Mouse (Mus musculus) urinary bladder, postnatal 25 days (tissue): ENCODE measurements around the gene Rnf5.
A peak's percentile ranks its signal among the peaks of the same experiment; 100 is the strongest.

Experiments
- DNase-seq: peaks from one replicate; pipeline ENCODE4 v3.0.0; 2022; ENCODE audit warnings: low spot score

Rnf5 gene

GRCm38 (mm10) chr17:34605609-34606008, 2.1 kb upstream of the Rnf5 start:
- DNase-seq, result peak; percentile 95

GRCm38 (mm10) chr17:34604511-34605237, 1.2 kb upstream of the Rnf5 start:
- peak; percentile 38 for DNase-seq

DNA sequence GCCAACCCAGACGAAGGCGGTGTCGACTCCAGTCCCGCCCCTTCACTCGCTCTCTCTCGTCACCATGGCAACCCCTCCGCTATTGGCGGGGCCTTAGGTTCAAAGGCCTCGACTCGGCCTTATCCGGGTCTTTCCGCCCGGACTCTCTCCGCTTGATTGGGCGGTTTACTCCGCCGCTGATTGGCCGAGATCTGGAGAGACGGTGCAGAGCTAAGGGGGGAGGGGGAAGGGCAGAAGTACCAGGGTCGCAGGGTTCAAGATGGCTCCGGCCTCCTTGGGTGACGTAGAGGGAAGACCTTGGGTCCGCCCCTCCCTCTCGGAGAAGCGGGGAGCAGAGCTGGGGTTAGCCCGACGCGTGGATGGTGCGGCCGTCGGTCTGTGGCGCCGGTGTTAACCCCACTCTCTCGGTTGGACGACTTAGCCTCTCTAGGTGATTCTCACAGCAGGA, 595 bp upstream of the Rnf5 start, which contains the start of gene Agpat1:
Gene Agpat1 (plus strand): TSS at position 202 of the 448 bp plus-strand sequence.
- DNase-seq, result peak; percentile 96

- DNase-seq, result no peak
Measured at GRCm38 (mm10) chr17:34601796-34602195, 1.7 kb downstream of the Rnf5 start.

DNA sequence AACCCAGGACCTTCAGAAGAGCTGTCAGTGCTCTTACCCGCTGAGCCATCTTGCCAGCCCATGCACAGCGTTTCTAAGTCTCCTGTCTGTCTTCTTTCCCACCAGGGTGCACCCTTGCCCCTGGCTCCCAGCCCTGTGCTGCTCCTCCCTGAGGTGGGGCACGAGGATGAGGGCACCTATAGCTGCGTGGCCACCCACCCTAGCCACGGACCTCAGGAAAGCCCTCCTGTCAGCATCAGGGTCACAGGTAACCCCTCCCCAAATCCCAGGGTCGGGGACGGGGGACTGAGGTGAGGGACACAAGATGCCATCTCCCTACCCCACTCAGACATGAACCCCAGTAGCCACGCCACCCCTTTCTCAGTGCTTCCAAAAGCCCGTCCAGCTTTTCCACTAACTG, 3.6 kb downstream of the Rnf5 start:
- DNase-seq, result no peak

DNA sequence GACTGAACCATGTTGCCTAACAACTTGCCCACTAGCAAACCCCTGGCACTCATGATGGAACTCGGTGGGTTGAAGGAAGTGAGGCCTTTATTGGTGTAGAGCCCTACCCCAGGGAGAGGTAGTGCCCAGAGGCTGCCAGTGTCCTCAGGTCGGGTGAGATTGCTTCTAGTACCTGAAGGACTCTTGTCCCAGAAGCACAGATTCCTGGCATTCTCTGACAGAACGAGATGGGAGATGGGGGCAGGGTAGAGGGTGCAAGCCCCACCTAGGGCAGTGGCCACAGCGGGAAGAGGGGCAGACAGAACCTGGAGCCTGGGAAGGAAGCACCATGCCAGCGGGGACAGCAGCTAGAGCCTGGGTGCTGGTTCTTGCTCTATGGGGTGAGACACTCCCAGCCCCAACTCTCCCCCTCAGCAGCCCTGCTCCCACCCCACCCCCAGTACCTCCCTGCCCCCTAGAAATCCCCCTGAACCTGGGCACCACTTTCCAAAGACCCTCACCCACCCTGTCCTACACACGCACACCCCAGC, 5.9 kb downstream of the Rnf5 start, which contains the start of gene Ager:
Gene Ager (plus strand): TSS at position 297 of the 530 bp plus-strand sequence.
- DNase-seq, result no peak

DNA sequence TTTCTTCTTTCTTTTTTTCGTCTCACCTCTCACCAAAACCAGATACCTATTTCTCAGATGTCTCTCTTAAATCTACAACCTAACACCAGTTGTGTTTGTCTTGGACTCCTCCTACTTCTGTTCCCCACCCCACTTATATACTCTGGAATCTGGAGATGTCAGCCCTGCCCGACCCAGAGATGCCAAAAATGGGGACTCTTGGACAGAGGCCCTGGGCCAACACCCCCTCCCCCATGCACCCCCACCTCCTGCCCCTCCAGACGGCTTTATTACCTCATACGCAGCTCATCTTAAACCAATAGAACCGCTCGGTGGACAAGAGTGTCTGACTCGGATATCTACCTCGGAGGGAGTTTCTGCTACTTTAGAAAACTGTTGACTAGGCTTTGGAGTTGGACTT, 7.4 kb downstream of the Rnf5 start:
- no peak for DNase-seq

DNA sequence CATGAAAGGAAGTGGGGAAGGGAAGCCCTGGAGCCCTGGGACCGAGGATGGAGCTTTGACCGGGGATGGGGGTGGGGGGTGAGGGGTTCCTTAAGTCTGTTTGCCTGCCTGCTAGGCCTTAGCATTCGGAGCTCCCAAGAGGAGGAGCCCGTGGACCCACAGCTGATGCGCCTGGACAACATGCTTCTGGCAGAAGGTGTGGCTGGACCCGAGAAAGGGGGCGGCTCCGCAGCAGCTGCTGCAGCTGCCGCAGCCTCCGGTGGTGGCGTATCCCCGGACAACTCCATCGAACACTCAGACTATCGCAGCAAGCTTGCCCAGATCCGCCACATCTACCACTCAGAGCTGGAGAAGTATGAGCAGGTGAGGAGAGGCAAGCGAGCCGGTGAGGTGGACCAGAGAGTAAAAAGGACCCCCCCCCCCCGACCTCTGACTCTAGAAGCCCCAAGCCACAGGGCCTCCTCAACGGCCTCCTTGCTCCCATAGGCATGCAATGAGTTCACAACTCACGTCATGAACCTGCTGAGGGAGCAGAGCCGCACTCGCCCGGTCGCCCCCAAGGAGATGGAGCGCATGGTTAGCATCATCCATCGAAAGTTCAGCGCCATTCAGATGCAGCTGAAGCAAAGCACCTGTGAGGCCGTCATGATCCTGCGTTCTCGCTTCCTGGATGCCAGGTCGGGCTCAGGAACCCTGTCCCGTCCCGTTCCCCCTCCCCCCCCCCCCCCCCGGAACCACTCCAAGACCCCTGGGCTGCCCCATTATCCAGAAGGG, 9.6 kb downstream of the Rnf5 start:
- DNase-seq, result no peak

GRCm38 (mm10) chr17:34592581-34593549, 10.6 kb downstream of the Rnf5 start:
- DNase-seq, result no peak

GRCm38 (mm10) chr17:34591994-34592375, 11.5 kb downstream of the Rnf5 start:
- DNase-seq, result peak; percentile 91

DNA sequence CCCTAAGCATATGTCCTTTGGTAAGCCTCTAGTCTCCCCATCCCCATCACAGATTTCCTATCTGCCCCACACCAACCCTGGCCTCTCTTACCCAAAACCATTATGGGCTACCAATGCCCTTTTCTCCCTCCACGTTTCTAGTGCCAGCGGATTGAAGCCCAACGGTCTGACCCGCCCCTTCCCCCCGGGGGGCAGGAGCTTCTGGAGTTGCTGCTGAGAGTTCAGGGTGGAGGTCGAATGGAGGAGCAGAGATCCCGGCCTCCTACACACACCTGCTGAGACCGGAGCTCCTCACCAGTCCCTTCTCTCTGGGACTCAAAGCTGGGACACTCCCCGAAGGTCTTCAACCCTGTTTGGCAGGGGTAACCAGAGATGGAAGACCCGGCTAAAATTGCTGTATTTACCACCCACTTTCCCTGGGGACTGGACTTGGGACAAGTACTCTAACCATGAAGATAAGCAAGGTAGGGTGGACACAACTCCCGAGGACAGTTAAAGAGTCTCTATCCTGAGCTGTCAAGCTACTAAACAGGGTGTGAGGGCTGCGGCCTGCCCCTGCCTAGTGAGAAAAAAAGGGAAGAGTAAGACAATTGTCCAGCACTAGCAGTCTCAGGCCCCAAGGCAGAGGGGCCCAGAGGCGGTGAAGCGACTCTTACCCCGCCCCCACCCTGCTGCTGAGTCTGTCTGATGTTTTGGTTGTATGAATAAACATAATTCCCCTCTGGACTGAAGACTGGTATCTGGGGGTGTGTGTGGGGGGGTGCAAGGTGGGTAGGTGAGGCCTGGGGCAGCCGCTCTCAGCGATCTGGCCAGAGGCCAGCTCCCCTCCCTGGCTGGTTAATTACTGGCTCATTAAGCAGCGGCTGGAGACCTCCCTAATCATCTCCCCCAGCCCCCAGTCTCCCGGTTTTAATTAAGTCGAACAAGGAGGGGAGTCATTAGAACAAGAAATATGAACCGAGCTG, 12.2 kb downstream of the Rnf5 start, which contains the start of gene Pbx2:
Gene Pbx2 (plus strand): TSS at position 238 of the 965 bp plus-strand sequence.
- DNase-seq, result no peak

DNA sequence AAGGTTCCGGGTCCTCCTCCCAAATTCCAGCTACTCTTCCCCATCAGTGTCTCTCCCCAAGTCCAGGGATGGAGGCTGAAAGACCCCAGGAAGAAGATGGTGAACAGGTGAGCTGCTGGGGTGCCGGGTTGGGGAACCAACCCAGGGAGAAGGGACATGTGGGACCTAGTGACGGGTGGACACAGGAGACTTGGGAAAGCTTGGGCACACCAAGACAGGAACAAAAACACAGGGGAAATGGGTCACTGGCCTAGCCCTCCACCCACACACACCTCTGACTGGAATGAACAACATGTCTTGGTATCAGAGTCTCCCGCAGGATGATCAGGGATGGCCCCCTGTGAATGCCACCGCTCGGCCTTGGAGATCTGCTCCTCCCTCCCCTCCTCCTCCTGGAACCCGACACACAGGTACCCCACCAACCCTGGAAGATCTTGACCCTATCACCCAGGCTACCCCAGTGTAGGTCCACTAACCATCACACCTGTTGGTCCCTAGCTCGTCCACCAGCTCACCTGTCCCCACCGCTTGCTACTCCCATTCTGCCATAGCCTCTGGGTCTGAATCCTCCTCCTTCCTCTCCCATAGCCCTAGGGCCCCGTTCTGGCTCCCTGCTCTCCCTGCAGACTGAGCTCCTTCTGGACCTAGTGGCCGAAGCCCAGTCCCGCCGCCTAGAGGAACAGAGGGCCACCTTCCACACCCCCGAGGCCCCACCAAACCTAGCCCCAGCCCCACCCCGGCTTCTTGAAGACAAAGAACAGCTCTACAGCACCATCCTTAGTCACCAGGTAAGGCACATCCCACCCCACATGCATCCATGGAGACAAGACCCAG, 13.1 kb downstream of the Rnf5 start:
- no peak for DNase-seq

DNA sequence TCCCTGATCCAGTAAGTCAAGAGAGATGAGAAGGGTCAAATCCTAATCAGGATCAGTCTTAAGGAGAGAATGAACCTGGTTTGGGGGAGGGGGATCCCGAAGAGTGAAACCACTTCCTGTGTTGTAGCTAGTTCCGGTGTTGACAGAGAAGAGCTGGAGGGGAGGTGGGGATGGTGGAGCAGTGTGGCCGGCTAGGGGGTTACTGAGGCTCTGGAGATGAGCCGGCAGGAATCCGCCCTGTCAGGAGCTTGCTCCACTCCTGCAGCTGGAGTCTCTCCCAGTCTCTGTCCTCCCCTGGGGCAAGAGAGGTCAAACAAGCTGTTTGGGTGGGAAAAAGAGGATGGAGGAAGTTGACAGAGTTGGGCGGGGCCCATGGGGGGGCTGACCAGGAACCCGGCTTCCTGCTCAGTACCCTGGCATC, 13.8 kb downstream of the Rnf5 start, which contains the start of gene Gpsm3:
Gene Gpsm3 (plus strand): TSS at position 126 of the 421 bp plus-strand sequence.
- peak; percentile 38 for DNase-seq

GRCm38 (mm10) chr17:34589206-34589605, 14.3 kb downstream of the Rnf5 start:
- no peak for DNase-seq

DNA sequence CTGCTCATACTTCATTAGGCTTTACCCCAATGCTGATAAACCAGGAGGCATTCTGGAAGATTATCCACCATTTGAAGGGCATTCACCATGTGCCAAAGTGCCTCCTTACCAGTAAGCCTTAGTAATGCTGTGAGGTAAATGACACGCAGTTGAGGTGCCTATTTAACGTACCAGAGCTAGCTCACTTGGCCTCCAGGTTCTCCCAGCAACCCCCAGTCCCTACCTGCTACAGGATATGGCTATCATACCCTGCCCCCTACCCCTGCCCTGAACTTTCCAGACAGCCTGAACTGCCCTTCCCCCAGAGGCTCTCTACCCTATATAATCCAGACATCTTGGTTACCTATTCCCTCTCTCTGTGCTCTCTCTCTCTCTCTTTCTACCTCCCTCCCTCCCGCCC, 14.7 kb downstream of the Rnf5 start:
- DNase-seq, result no peak

- no peak for DNase-seq
Measured at GRCm38 (mm10) chr17:34587814-34588213, 15.7 kb downstream of the Rnf5 start.

DNA sequence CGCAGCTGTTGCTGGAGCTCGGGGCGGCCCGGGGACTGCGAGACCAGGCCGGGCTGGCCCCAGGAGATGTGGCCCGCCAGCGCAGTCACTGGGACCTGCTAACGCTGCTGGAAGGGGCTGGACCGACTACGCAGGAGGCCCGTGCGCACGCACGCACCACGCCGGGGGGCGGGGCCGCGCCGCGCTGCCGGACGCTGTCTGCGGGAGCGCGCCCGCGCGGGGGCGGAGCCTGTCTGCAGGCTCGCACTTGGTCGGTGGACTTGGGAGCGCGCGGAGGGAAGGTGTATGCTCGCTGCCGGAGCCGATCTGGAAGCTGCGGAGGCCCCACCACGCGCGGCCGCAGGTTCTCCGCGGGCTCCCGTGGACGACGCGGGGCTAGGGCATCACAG, 16.1 kb downstream of the Rnf5 start:
- peak; percentile 97 for DNase-seq

DNA sequence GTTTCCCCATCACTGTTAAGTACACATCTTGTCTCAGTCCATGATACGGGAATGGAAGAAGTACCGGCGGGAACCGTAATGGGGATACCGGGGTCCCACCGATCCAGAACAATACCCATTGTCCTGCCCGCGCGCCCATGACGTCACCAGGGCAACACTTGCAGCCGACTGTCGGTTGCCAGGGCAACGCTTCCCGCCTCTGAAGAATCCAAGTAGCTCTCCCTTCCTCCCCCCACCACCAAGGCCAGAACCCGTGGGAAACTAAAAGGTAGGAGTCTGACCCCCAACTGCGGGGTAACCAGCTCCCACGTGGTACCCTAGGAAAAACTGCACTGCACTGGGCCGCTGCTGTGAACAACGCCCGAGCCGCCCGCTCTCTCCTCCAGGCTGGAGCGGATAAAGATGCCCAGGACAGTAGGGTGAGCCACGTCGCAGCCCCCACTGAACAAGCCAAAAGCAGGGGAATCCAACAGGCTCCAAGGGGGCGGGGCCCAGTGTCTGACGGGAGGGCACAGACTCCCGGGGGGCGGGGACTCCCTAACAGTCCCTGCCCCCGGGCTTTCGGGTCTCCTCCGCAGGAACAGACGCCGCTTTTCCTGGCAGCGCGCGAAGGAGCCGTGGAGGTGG, 16.6 kb downstream of the Rnf5 start:
- DNase-seq, result peak; percentile 83
